Mouse (Mus musculus): Measurements from ENCODE around the gene Bnc2.

The Bnc2 gene

DNA sequence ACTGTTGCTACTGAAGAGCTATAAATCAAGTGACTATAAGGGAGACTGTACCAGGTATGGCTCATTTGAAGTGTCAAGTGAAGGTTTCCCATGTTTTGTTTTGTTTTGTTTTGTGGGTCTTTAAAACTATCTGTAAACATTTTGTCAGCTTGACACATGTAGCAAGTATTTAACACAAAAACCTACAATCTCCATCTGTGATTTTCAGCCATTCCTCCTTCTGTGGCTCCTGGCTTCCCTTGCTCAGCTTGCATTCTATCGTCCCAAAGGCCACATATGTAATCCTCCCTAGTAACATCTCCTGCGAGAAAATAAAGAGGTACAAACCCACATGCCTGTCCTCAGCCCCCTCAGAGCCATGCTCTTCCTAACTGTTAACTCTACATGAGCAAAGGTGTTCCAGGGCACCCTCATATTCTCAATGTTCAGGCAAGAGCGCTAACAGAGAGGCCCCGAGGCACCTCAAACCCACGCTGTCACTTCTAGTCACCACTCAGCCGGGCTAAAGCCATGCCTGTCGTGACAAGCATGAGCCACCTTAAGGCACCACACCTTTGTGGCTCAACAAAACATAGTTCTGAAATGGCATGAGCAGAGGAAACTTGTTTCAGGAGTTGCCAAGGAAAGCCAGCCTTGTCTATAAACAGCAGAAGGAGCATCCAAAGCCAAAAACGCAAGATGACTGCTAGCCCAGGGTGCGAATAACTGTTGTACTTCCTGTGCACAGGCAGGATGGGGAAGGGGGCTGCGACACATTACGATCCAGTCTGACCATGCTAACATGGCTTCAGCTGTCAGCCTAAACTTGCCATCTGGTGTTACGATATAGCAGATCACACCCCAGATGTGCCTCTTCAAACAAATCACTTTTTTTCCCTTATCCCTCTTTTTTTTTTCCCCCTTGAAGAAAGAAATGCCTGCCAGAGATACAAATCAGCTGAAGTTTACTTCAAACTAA lies 42.0 kb downstream of the Bnc2 start:
- DNase-seq: peak in 1 of 2 experiments; percentile 58

DNA sequence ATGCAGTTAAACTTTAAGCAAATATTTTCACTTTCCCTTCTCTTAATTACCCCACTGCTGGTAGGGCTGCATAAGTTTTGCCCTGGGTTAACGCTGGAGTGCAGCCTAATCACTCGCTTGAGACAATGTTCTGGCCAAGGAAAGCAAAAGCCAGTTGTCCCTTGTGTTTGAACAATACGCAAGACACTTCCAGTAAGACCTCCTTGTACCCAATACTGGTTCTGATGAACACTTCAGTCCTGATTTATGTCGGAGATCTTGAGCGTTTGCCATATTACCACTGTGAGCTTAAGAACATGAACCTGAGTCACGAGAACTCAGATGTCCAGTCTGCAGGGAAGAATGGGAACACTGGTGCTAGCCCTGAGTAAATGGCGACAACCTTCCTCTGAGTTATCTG lies 47.5 kb downstream of the Bnc2 start:
- DNase-seq: no peak

DNA sequence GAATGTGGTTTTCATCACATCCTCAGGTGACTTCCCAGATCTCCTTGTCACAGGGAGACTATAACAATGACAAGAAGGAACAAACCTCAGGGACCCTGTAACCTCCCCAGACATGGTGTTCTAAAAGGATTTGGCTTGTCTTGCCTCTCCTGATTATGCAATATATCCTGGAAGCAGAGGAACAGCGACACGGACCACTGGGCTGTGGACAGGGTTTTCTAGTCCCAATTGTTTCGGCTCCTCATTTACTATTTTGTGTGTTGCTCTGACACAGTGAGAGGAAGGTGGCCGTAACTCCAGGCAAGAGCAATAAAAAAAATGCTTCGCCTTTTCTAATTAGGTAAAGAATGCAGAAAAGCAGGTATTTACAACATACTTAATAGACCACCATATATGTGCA lies 51.8 kb downstream of the Bnc2 start:
- DNase-seq: no peak

DNA sequence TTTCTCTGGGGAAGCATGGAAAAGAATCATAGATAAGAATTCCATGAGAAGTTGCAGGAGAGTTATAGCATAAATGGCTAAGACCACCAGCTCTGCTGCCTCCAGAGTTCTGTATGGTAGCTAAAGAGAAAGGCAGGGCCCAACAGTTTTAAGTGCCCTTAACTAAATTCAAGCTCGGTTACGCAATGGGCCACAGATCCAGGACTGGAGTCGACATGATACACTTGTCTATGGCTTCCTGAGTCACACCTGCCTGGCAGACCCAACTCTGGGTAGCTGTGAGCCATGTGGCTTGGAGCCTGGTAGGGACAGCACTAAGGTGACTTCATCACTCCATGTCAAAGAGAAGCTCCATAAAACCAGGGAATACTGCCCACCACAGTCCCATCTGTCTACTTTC lies 53.3 kb downstream of the Bnc2 start:
- DNase-seq: peak in 1 of 2 experiments; percentile 23

DNA sequence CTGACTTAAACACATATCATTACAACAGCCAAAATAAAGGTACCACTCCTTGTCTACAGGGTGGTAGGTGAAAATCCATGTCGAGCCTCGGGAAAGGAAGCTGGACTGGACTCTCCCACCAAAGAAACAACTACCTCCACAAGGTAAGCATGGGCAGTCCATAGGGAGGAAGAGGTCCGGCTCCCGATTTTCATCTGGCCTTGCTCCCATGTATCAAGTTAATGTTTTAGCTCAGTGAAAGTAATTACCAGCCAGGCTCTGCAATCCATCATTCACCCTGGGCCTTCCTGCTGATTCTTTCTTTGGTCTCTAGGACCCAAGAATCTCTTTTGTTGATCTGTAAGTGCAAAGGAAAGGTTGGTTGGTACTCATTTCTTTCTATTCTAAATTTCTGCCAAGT lies 65.2 kb downstream of the Bnc2 start:
- DNase-seq: no peak

DNA sequence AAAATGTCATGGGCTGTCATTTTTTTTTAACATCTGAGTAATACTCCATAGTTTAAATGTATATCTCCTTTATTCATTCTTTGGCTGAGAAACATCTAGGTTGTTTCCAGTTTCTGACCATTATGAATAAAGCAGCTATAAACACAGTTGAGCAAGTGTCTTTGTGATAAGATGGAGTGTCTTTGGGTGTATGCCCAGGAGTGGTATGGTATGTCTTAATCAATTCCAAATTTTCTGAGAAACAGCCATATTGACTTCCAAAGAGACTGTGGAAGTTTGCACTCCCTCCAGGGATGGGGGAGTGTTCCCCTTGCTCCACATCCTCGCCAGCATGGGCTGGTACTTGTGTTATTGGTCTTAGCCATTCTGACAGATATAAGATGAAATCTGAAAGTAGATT lies 70.6 kb downstream of the Bnc2 start:
- no peak for DNase-seq

DNA sequence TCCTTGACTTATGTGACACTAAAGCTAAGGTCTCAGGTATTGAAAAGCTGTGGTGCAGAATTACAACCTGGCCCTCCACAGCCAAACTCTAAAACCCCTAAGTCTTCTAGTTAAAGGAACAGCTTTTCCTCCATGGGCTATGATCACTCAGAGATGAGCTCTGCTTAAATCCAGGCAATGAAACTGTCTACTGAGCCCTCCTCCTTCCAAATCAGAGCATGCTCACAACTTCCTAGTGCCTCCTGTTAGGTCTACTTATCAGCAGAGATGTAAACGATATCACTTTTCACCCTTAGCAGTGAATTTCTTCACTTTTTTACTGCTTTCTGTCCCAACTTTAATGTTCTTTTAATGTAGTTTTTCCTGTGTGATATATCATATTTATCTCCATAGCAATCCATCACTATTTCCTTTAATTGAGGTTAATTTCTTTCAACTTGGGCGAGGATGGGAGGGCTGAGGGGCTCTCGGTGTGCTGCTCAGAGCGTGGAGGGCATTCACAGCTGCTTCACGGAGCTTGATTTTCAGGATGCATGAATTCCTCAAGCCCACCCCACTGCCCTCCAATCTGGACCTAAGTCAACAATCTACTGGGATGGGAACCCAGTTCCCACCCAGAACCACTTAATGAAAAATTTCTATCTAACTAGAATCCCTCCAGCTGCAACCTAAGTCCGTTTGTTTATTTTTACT lies 94.7 kb downstream of the Bnc2 start:
- DNase-seq: no peak

DNA sequence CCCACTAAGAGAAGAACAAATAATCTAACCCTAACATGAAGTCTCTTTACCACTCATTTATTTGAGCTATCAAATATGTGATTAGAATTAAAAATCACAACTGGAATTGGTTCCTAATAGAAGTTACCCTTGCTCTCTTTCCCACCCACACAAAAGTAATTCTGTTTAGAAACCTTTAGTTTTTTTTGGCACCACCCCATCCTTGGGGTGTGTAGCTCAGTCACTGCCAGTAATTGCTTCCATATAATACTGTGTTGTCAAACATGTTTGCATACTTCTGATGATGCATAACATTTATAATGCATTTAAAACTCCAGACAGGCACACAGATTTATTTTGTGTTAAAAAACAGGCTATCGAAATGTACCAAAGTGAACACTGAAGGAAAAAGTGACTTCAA lies 96.8 kb downstream of the Bnc2 start:
- no peak for DNase-seq

DNA sequence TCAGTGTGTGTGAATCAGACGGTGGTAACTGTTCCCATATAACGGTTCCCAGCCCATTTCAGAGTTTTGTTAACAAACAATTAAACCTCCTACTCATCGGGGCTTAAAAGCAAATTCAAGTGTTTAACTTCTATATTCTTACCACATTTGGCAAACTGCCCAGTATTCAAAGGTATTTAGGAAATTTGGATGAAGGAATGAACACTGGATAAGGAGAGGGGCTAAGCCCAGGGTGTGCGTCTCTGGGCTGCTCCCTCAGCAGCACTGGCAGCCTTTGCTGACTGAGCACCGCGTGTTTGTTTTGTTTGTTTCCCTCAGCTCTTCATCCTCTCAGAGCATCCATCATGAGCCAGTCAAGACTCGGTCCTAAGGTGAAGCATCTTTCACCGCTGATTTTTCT lies 109.0 kb downstream of the Bnc2 start:
- no peak for DNase-seq

DNA sequence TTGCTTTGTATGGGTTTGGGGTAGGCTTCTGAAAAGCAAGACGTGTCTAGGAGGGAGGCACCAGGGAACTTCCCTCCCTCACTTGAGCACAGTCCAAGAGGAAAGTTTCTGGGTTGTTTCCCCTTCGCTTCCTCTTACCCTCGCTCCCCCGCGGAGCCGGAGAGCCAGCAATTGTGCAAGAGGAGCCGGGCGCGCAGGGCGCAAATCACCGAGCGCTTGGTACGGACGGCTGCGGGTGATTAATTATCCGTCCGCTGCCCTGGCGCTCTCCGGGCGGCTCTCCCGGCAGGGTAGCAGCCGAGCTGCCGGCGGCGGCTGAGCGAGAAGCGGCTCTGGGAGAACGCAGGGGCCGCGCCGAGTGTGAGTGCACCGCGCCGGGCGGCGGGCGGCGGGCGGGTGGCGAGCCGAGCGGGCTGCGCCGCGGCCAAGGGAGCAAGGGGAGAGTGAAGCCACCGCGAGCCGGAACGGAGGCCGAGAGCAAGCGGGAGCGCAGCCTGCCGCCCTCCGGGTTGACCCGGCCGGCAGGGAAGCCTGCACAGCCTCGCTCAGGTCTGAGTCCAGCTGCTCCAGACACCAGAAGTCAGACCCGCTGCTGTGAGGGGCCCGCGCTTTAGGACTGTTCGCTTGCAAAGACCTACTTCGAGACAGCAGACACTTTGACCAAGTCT lies 129.7 kb downstream of the Bnc2 start:
- DNase-seq: peak; percentile 67 to 83

DNA sequence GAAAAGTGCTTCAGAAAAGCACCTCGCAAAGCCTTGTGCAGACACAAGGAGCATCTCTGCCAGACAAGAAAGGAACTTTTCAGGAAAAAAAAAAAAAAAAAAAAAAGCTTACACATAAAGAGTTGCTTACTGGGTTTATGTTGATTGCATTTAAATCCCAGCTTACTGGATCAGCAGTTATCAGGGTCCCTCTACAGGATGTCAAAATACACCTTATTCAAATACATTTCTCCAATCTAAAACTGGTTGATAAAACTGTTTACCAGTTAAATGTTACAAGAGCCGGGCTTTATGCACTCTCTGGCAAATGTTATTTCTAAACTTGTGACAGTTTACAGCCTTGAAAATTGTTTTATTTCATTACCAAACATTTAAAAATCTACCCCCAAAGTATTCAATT lies 130.4 kb downstream of the Bnc2 start:
- DNase-seq: no peak

DNA sequence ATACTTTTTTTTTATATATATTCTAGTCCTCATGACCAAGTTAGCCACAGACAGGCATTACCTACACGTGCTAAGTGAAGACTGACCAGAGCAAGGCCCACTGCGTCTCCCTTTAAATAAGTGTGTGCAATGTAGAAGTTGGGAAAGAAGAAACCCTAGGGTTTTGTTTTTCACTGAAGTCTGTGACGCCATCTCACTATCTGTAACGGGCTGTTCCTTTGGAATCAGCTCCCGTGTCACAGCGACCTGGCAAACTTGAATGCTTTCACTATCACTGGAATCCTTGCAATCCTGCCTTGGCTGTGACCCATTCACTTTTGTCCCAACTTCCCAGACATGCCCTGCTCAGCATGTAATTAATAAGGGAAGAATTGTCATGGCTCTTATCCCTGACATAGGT lies 134.5 kb downstream of the Bnc2 start:
- DNase-seq: no peak

DNA sequence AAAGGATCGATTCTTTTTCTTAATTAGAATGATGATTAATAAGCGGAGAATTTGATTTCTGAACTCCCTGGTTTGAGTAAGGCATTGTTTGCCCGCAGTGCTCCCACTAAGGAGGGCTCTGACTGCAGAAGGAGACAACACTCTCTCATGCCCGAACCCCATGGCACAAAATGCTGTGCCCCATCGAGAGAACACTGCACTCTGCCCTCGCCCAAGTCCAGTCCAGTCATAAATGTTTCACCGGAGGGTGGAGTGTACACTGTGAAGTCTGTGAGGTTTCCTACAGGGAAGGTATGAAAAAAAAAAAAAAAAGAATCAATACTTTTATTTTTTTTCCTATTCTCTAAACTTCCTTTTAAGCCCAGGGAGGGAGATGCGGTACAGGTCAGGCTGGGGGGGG lies 135.7 kb downstream of the Bnc2 start:
- DNase-seq: no peak

DNA sequence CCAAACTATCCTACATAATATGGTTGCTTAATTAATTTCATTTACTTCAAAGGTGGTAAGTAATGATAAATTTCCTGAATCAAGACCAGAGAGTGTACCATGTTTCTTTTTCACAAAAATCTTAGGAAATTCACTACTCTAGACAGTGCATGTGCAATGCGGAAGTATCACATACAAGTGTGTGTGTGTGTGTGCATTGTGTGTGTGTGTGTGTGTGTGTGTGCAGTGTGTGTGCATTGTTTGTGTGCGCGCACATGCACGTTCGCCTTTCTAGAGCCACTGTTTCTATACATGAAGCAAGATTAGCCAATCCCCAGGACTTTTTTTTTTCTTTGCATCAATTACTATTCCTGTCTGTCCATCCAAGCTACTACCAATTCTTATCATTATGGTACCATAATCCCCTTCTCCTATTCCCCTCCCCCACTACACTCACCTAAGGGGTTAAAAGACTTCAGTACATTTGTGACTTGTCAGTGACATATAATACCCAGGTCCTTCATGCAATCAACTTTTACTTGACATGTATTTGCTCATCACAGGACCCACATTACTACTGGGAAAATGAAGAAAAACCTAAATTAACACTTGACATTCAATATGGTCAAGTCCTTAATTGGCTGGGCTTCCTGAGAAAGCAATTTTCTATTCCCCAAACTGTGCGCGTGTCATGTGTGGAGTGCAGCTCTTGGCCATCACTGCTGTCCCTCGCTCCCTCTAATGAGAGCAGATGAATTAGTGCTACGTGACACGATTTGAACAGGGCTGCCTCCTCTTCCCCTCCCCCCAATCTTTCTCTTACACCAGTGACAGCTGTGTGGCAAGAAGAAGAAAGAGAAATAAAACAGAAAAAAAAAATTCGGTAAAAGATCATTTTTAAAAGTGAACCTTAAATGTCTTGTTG lies 145.9 kb downstream of the Bnc2 start:
- no peak for DNase-seq

DNA sequence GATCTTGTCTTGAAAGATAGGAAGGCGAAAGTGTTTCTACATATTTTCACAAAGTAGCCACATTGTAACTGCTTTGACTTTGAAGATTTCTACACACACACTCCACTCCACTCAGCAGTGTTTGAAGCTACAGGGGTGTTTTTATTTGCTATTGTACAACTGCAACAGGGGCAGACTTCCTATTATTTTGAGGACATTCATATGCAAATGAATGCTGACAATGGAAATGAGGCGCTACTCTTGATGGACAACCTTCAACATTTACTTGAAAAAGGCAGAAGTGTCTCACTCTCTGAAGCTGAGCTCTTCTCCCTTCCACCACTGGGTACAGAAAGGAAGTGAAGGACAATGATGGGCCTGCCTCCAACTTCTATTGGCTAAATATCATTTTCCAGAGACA lies 146.7 kb downstream of the Bnc2 start:
- DNase-seq: no peak

DNA sequence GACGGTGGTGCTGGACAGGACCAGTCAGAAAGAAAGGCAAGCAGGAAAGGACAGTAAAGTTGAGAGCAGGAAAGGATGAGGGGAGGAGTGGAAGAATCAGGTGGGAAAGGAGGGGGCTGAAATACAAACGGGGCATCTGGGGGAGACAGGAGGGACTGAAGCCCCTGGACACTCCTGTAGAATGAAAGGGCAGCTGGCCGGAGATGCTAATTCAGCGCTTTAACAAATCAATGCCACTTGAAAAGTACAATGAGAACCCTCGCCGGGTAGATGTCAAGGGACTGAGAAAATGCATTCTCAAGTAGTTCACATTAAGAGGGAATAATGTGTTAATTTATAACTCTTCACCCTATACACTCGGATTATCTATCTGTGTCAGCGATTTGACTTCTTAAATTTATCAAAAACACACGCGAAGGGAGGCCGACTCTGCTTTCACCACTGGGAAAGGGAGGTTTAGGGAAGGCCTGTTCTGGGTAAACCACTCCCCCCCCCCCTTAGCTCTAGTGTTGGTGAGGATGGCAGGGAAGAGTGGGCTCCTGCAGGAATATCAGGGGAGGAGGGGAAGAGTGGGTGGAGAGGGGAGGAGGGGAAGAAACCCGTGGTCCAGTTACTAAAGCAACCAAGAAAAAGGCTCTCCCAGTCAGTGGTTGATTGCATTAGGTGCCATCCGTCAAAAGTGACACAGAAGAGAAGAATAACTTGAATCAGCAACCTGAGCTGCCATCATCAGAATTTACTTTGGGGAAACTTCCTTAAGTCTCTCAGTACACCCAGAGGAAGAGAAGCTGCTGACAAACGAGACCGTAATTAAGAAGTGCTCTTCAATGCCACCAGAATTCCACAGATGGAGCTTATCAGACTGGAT lies 147.8 kb downstream of the Bnc2 start:
- DNase-seq: no peak

DNA sequence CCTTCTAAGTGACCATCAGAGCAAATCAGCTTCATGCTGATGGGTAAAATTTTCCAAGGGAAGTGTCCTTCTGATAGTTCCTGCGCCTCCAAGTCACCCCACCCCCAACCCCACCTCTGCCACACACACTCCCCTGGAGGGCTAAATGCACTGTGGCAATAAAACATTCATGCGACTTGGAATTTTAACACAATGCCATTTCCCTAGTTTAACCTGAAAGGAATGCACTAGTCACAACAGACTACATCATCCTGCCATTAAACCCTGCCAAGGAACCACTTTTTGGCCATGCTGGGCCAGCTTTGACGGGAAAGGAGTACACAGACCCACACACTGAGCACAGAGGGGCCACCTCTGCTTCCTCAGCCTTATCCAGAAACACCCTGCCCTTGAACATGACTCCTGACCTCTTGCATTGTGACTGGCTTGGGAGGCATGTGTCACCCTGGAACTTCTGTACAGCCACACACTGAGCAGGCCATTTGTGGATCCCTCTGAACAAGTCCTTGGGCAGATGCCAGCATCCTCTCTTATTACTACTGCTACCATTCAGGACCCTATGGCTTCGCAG lies 151.3 kb downstream of the Bnc2 start:
- DNase-seq: peak; percentile 16 to 29

DNA sequence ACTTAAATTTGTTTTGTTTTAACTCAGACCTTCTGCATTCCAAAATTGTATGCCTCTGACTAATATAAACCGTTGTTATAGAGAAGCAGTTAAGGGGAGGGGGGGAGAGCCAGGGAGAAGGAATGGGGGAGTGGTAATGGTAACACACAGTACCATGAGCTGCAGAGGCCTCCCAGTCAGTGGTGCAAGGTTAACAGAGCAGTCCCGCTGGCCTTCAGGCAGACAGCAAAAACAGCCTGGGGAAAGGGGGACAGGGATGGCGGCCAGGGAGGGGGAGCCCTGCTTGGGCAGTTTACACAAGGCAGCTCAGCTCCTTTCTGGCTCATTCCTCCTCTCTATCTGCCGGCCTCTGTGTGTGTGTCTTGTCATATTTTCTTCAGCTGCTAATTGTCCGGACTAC lies 151.9 kb downstream of the Bnc2 start:
- DNase-seq: peak; percentile 21 to 61

DNA sequence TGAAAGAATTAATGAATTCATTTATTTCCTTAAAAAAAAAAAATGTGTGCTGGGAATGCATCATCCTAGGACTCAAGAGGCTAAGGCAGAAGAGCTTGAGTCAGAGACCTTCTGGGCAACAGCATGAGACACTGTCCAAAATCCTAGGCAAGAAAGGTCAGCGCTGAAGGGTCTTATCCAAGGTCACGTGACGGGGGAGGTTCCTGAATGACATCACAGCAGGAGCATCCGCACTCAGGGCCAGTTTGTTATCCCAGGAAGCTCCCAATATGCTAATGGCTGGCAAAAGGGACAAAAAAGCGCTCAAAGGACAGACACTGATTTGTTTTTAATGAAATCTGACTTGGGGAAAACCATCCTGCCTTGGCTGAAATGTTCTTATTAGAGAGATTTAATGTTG lies 153.5 kb downstream of the Bnc2 start:
- no peak for DNase-seq

DNA sequence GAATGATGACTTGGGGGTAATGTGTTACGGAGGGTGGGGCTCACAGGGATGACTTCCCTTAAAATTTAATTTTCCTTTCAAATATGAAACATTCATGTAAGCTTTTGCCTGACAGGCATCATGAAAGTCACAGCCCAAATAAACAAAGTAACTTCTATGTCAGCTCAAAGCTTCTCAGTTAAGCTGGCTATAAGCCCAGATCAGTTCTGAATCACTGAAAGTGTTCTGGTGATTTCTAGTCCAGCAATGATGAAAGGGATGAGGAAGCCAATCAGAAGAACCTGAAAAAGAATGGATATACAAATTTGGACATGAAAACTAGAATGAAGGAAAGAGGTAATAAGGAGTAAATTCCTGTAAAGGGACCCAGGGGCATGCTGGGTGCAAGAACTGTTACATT lies 164.6 kb downstream of the Bnc2 start:
- DNase-seq: no peak

DNA sequence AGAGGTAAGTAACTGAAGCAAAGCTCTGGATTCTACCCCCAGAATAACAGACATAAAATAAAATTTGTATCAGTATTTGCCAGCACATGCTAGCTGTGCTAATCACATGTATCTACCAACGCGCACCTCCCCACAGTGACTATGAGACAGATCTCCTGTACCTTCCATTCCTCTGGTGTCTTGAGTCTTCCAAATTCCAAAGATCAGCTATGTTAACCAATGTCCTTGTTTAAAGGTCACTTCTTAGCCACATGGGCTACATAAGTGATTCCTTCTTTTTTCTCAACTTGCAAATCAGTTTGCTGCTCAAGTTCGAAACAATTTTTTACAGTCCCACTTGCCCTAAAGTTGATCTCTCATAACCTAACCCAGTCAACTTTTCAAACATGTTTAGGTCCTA lies 167.5 kb downstream of the Bnc2 start:
- no peak for DNase-seq

Data from lung, postnatal 4 days (tissue).